Comparison of ENCODE assay signal across 9 mouse cellular contexts in genomic region chr19:10502571-10502970, GRCm38 (mm10). TPM values are rescaled to one million over a fixed set of nuclear protein-coding genes. Genes with fewer than 3 reads are reported as not detected.
DNase-seq lines count a peak whose midpoint lies in the region; ATAC-seq and TF ChIP-seq lines count a peak whose summit lies in the region.
"Had no signal": no experiment of that assay in that cellular context is flagged by ENCODE, and none has a peak within 500 bp of the region (broad histone marks: within the 10 kb centered on the region; RNA-seq: fewer than 3 reads in every experiment).

No protein-coding gene starts in this region.

- no peaks in the 10 kb centered on the region for H3K4me1 ChIP-seq in embryonic facial prominence, embryonic 11.5 days (ENCODE audit: control insufficient read depth, insufficient read depth, low read length)
- no peaks in the 10 kb centered on the region for H3K4me1 ChIP-seq in intestine, embryonic 15.5 days (replicated peaks)
- H3K4me1 ChIP-seq in spleen, adult 2 months (ENCODE audit: control insufficient read depth, insufficient read depth, insufficient read length), result no peaks in the 10 kb centered on the region

- intact Hi-C loops in left cerebral cortex, adult 2 months (cut with DNase I), result no loop called here

- peak in 1 of 2 experiments; percentile 53 for DNase-seq in left cerebral cortex, adult 2 months (ENCODE audit: extremely low spot score in 1 of 2, low spot score in 2 of 2)
- DNase-seq in left cerebral cortex, adult 11 months (ENCODE audit: low spot score), result no peak
- peak; percentile 71 for DNase-seq in NIH3T3 (ENCODE audit: low read depth)
- peak; percentile 74 for DNase-seq in embryonic facial prominence, embryonic 11.5 days (ENCODE audit: low spot score)
- DNase-seq in spleen, adult 2 months (ENCODE audit: low read depth in 1 of 2, low spot score in 2 of 2), result peak in 1 of 2 experiments; percentile 30
- no peak for DNase-seq in urinary bladder, postnatal 4 days (ENCODE audit: low spot score in 2 of 2)

- no peak overlapping the region for H3K4me2 ChIP-seq in embryonic facial prominence, embryonic 11.5 days (ENCODE audit: low read depth, low read length)
- no peak overlapping the region for H3K4me2 ChIP-seq in intestine, embryonic 15.5 days (replicated peaks)
- H3K4me2 ChIP-seq: heart, embryonic 13.5 days had no signal

- 0 out of 2 replicates have a peak, but pooled peaks have one; percentile 75 for ATAC-seq in embryonic facial prominence, embryonic 11.5 days (replicated peaks; ENCODE audit: insufficient number of reproducible peaks, low FRiP score, low TSS enrichment, low read depth)
- peak; percentile 77 for ATAC-seq in intestine, embryonic 15.5 days
- ATAC-seq in megakaryocyte progenitor cell, adult 5-6 weeks (replicated peaks; ENCODE audit: poor library complexity), result peak; percentile 85

- no peaks in the 10 kb centered on the region for H3K27me3 ChIP-seq in embryonic facial prominence, embryonic 11.5 days (ENCODE audit: control insufficient read depth, insufficient read depth, low read length)
- H3K27me3 ChIP-seq in intestine, embryonic 15.5 days (replicated peaks), result no peaks in the 10 kb centered on the region
- no peaks in the 10 kb centered on the region for H3K27me3 ChIP-seq in spleen, adult 2 months (ENCODE audit: control insufficient read depth, insufficient read depth, low read length)
- H3K27me3 ChIP-seq: heart, embryonic 13.5 days had no signal

- no peaks in the 10 kb centered on the region for H3K9me3 ChIP-seq in embryonic facial prominence, embryonic 11.5 days (replicated peaks; ENCODE audit: control insufficient read depth, low read length)
- no peaks in the 10 kb centered on the region for H3K9me3 ChIP-seq in intestine, embryonic 15.5 days
- H3K9me3 ChIP-seq: heart, embryonic 13.5 days had no signal

- peak; percentile 91 for TF ChIP-seq CTCF in left cerebral cortex, adult 2 months (IDR thresholded peaks at IDR 0.05)
- peak; percentile 71; the same call in 1 of the 2 replicates for TF ChIP-seq CTCF in spleen, adult 2 months (IDR thresholded peaks at IDR 0.05; ENCODE audit: extremely low read depth, insufficient read depth, insufficient read length, insufficient replicate concordance)

- 10% methylated on average over 4 of the region's 4 CpGs for WGBS in embryonic facial prominence, embryonic 11.5 days
- whole genome bisulfite sequencing in intestine, embryonic 15.5 days, result 9% methylated on average over 4 of the region's 4 CpGs
- 27% methylated on average over 4 of the region's 4 CpGs for WGBS in spleen, adult 2 months

- H3K4me3 ChIP-seq in left cerebral cortex, adult 2 months, result no peak overlapping the region
- no peak overlapping the region for H3K4me3 ChIP-seq in embryonic facial prominence, embryonic 11.5 days (ENCODE audit: low read depth, low read length)
- H3K4me3 ChIP-seq in intestine, embryonic 15.5 days (replicated peaks), result no peak overlapping the region
- no peak overlapping the region for H3K4me3 ChIP-seq in spleen, adult 2 months (ENCODE audit: extremely low read depth, insufficient read depth, insufficient read length)
- H3K4me3 ChIP-seq: heart, embryonic 13.5 days had no signal

- H3K27ac ChIP-seq in left cerebral cortex, adult 2 months, result no peak overlapping the region
- no peak overlapping the region for H3K27ac ChIP-seq in embryonic facial prominence, embryonic 11.5 days (replicated peaks; ENCODE audit: low read depth, low read length)
- H3K27ac ChIP-seq in intestine, embryonic 15.5 days, result no peak overlapping the region
- H3K27ac ChIP-seq in spleen, adult 2 months (ENCODE audit: insufficient read depth, low read length), result no peak overlapping the region
- H3K27ac ChIP-seq: heart, embryonic 13.5 days had no signal

- no peak for TF ChIP-seq POLR2A in spleen, adult 2 months (IDR thresholded peaks at IDR 0.05; ENCODE audit: low read depth, low read length)

- H3K9ac ChIP-seq in embryonic facial prominence, embryonic 11.5 days (replicated peaks; ENCODE audit: low read length), result no peak overlapping the region
- H3K9ac ChIP-seq in intestine, embryonic 15.5 days, result no peak overlapping the region
- H3K9ac ChIP-seq: heart, embryonic 13.5 days had no signal

- H3K36me3 ChIP-seq in embryonic facial prominence, embryonic 11.5 days (replicated peaks; ENCODE audit: control insufficient read depth, insufficient read depth, low read depth, low read length), result no peaks in the 10 kb centered on the region
- H3K36me3 ChIP-seq in intestine, embryonic 15.5 days, result peaks cover 10% of the 10 kb centered on the region; the same call in 1 of the 2 replicates
- H3K36me3 ChIP-seq in spleen, adult 2 months (ENCODE audit: control insufficient read depth, insufficient read depth, low read length), result peaks cover 29% of the 10 kb centered on the region

RNA-seq across cellular contexts. Expression of gene Ppp1r32, which starts 19.8 kb away (rescaled TPM):
- 1 to 10 TPM in 1 of 2 experiments, under 1 TPM in 1; 0.61 to 1.3 TPM for total RNA-seq in left cerebral cortex, adult 2 months (2021)
- polyA plus RNA-seq in embryonic facial prominence, embryonic 11.5 days (2014; fragmentation: Nextera tagmentation; extraction: Ambion mirVana), result 0.32 TPM in 1 of 2 replicates, not detected in the other
- polyA plus RNA-seq in intestine, embryonic 15.5 days (2015; fragmentation: Nextera tagmentation; extraction: Ambion mirVana), result 0.68 and 1.4 TPM in 2 replicates
- total RNA-seq in megakaryocyte progenitor cell, adult 5-6 weeks (2015), result not detected in 2 replicates
- 0.81 TPM in 1 of 2 replicates, not detected in the other for total RNA-seq in megakaryocyte progenitor cell, adult 5-6 weeks (2017)
- polyA plus RNA-seq in spleen, adult 2 months (2012; rRNA removed), result 0.55 and 1.2 TPM in 2 replicates

RNA-seq across cellular contexts. Expression of gene Cpsf7, which starts 22.5 kb away (rescaled TPM):
- total RNA-seq in left cerebral cortex, adult 2 months (2021), result 10 to 100 TPM; 77.4 to 82.5 TPM
- polyA plus RNA-seq in embryonic facial prominence, embryonic 11.5 days (2014; fragmentation: Nextera tagmentation; extraction: Ambion mirVana), result 61.7 and 64.6 TPM in 2 replicates
- polyA plus RNA-seq in intestine, embryonic 15.5 days (2015; fragmentation: Nextera tagmentation; extraction: Ambion mirVana), result 30.8 and 36.3 TPM in 2 replicates
- total RNA-seq in megakaryocyte progenitor cell, adult 5-6 weeks (2015), result 53.8 and 60.5 TPM in 2 replicates
- 30.0 and 37.9 TPM in 2 replicates for total RNA-seq in megakaryocyte progenitor cell, adult 5-6 weeks (2017)
- polyA plus RNA-seq in spleen, adult 2 months (2012; rRNA removed), result 39.9 and 42.3 TPM in 2 replicates

RNA-seq across cellular contexts. Expression of gene Sdhaf2, which starts 23.4 kb away (rescaled TPM):
- 10 to 100 TPM; 52.2 to 56.1 TPM for total RNA-seq in left cerebral cortex, adult 2 months (2021)
- 60.4 and 66.2 TPM in 2 replicates for polyA plus RNA-seq in embryonic facial prominence, embryonic 11.5 days (2014; fragmentation: Nextera tagmentation; extraction: Ambion mirVana)
- 57.2 and 58.3 TPM in 2 replicates for polyA plus RNA-seq in intestine, embryonic 15.5 days (2015; fragmentation: Nextera tagmentation; extraction: Ambion mirVana)
- 43.3 and 45.4 TPM in 2 replicates for total RNA-seq in megakaryocyte progenitor cell, adult 5-6 weeks (2015)
- total RNA-seq in megakaryocyte progenitor cell, adult 5-6 weeks (2017), result 54.4 and 60.1 TPM in 2 replicates
- polyA plus RNA-seq in spleen, adult 2 months (2012; rRNA removed), result 16.9 and 20.1 TPM in 2 replicates

RNA-seq across cellular contexts. Expression of gene Lrrc10b, which starts 45.3 kb away (rescaled TPM):
- total RNA-seq in left cerebral cortex, adult 2 months (2021), result 10 to 100 TPM in 1 of 2 experiments, 1 to 10 TPM in 1; 6.9 to 15.8 TPM
- polyA plus RNA-seq in embryonic facial prominence, embryonic 11.5 days (2014; fragmentation: Nextera tagmentation; extraction: Ambion mirVana), result 0.13 and 0.20 TPM in 2 replicates
- polyA plus RNA-seq in intestine, embryonic 15.5 days (2015; fragmentation: Nextera tagmentation; extraction: Ambion mirVana), result 0.56 and 0.62 TPM in 2 replicates
- total RNA-seq in megakaryocyte progenitor cell, adult 5-6 weeks (2015), result not detected in 2 replicates
- total RNA-seq in megakaryocyte progenitor cell, adult 5-6 weeks (2017), result not detected in 2 replicates
- 0.11 and 0.16 TPM in 2 replicates for polyA plus RNA-seq in spleen, adult 2 months (2012; rRNA removed)

RNA-seq across cellular contexts. Expression of gene Tmem216, which starts 53.5 kb away (rescaled TPM):
- 10 to 100 TPM; 12.3 to 12.7 TPM for total RNA-seq in left cerebral cortex, adult 2 months (2021)
- polyA plus RNA-seq in embryonic facial prominence, embryonic 11.5 days (2014; fragmentation: Nextera tagmentation; extraction: Ambion mirVana), result 65.2 and 69.0 TPM in 2 replicates
- 34.5 and 34.9 TPM in 2 replicates for polyA plus RNA-seq in intestine, embryonic 15.5 days (2015; fragmentation: Nextera tagmentation; extraction: Ambion mirVana)
- 42.9 and 50.8 TPM in 2 replicates for total RNA-seq in megakaryocyte progenitor cell, adult 5-6 weeks (2015)
- total RNA-seq in megakaryocyte progenitor cell, adult 5-6 weeks (2017), result 25.3 and 28.7 TPM in 2 replicates
- 6.9 and 8.5 TPM in 2 replicates for polyA plus RNA-seq in spleen, adult 2 months (2012; rRNA removed)

Comparison
In these comparisons a context has a peak if more than half of its experiments do, and no peak if none do; other contexts are left out.
1. DNase-seq: peak in NIH3T3 (single experiment) and embryonic facial prominence, embryonic 11.5 days (single experiment); none in left cerebral cortex, adult 11 months (single experiment) and urinary bladder, postnatal 4 days (0 of 2).
2. Peak in every context shown above with its lines, with median percentiles within 50 percentile points of each other: ATAC-seq.